Mouse (Mus musculus): ENCODE measurements at regions not wholly inside any gene's neighbourhood (a gene's known extent, or its start where the extent isn't known, plus 50 kb on each side); places are given as distances from the start of the nearest gene placed in this dataset.

DNA sequence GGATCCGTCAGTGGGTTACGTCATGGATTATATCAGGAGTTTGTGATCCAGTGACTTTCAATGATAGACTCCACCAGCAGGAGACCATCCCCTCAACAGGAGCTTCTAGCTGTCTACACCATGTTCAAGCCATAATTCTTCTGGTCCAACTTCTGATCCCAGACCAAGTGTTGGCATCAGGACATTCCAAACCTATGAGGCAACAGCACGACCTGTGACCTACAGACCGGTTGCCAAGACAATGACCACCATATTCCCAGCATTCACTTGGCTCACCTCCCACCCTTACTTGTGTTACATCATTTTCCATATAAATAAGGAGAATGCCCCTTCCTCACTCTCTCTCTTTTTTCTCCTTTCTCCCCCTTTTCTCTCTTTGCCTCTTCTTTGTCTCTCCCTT lies 113.6 kb downstream of the Bcl2l11 start:
- Histone ChIP-seq H3K4me1 (ENCODE audit: control insufficient read depth, insufficient read depth, low read length) (peaks cover 36% of the 10 kb centered on the region), H3K4me3 (ENCODE audit: insufficient read depth, low read length) (no peak overlapping the region), H3K27ac (ENCODE audit: insufficient read depth, low read depth, low read length) (no peak overlapping the region)
- no peak for TF ChIP-seq CTCF (IDR thresholded peaks at IDR 0.05; ENCODE audit: low read depth, low read length)
- no peak for TF ChIP-seq POLR2A (IDR thresholded peaks at IDR 0.05; ENCODE audit: borderline replicate concordance, low read depth, low read length)

DNA sequence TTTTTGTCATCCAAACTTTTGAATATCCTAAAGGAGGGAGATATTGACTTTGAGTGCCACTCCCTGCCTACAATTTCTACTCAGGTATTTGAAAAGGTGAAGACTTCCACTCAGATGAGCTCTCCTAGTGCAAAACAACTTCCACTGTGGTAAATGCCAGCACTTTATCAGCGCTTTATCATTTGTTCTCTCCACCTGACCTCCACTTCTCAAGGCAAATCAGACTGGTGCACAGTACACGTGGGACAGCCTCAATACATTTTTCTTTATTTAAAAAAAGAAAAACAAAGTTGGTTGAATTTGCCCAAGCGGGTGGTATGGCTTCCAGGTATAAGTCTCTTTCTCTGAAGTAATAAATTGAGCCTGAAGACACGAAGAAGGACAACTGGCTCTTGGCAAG lies 114.2 kb downstream of the Bcl2l11 start:
- peaks cover 36% of the 10 kb centered on the region for H3K4me1 ChIP-seq (ENCODE audit: control insufficient read depth, insufficient read depth, low read length)
- no peak overlapping the region for H3K4me3 ChIP-seq (ENCODE audit: insufficient read depth, low read length)
- TF ChIP-seq POLR2A (IDR thresholded peaks at IDR 0.05; ENCODE audit: borderline replicate concordance, low read depth, low read length): no peak
- TF ChIP-seq CTCF (IDR thresholded peaks at IDR 0.05; ENCODE audit: low read depth, low read length): no peak
- H3K27ac ChIP-seq (ENCODE audit: insufficient read depth, low read depth, low read length): no peak overlapping the region

GRCm38 (mm10) chr2:128240536-128241279 lies 114.9 kb downstream of the Bcl2l11 start:
- TF ChIP-seq CTCF (IDR thresholded peaks at IDR 0.05; ENCODE audit: low read depth, low read length) (no peak), POLR2A (IDR thresholded peaks at IDR 0.05; ENCODE audit: borderline replicate concordance, low read depth, low read length) (no peak)
- Histone ChIP-seq H3K4me1 (ENCODE audit: control insufficient read depth, insufficient read depth, low read length) (peaks cover 36% of the 10 kb centered on the region), H3K27ac (ENCODE audit: insufficient read depth, low read depth, low read length) (peak overlapping the region; percentile 28; the same call in 1 of the 2 replicates), H3K4me3 (ENCODE audit: insufficient read depth, low read length) (no peak overlapping the region)

GRCm38 (mm10) chr2:128241280-128241665 lies 115.4 kb downstream of the Bcl2l11 start:
- TF ChIP-seq POLR2A (IDR thresholded peaks at IDR 0.05; ENCODE audit: borderline replicate concordance, low read depth, low read length) (no peak), CTCF (IDR thresholded peaks at IDR 0.05; ENCODE audit: low read depth, low read length) (no peak)
- H3K27ac ChIP-seq (ENCODE audit: insufficient read depth, low read depth, low read length): no peak overlapping the region
- no peak overlapping the region for H3K4me3 ChIP-seq (ENCODE audit: insufficient read depth, low read length)
- H3K4me1 ChIP-seq (ENCODE audit: control insufficient read depth, insufficient read depth, low read length): peaks cover 36% of the 10 kb centered on the region

DNA sequence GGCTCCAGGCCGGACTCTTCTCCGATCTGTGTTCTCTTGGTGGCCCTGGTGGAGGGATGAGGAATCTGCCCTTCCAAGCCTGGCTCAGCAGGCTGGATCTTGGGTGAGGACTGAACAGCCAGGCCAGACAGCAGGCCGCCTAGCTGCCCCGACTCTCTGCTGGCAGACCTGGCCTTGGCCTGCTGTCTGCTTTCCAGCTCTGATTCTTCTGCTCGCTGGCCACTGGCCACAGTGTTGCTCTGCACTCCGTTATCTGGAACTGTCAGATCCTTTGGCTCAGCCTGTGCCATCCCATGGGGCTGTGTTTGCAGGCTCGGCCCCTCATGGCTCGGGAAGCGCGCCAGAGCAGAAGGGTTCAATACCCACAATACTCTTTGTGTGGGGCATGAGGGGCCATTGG lies 119.7 kb downstream of the Bcl2l11 start:
- peaks cover 50% of the 10 kb centered on the region for H3K4me1 ChIP-seq (ENCODE audit: control insufficient read depth, insufficient read depth, low read length)
- no peak overlapping the region for H3K27ac ChIP-seq (ENCODE audit: insufficient read depth, low read depth, low read length)
- H3K4me3 ChIP-seq (ENCODE audit: insufficient read depth, low read length): no peak overlapping the region
- TF ChIP-seq CTCF (IDR thresholded peaks at IDR 0.05; ENCODE audit: low read depth, low read length) (no peak), POLR2A (IDR thresholded peaks at IDR 0.05; ENCODE audit: borderline replicate concordance, low read depth, low read length) (no peak)

- H3K4me1 ChIP-seq (ENCODE audit: control insufficient read depth, insufficient read depth, low read length): peaks cover 31% of the 10 kb centered on the region
- no peak overlapping the region for H3K4me3 ChIP-seq (ENCODE audit: insufficient read depth, low read length)
- TF ChIP-seq CTCF (IDR thresholded peaks at IDR 0.05; ENCODE audit: low read depth, low read length) (no peak), POLR2A (IDR thresholded peaks at IDR 0.05; ENCODE audit: borderline replicate concordance, low read depth, low read length) (no peak)
- no peak overlapping the region for H3K27ac ChIP-seq (ENCODE audit: insufficient read depth, low read depth, low read length)
Measured at GRCm38 (mm10) chr2:128247967-128248366, 122.1 kb downstream of the Bcl2l11 start.

- Histone ChIP-seq H3K4me1 (ENCODE audit: control insufficient read depth, insufficient read depth, low read length) (peaks cover 20% of the 10 kb centered on the region), H3K4me3 (ENCODE audit: insufficient read depth, low read length) (no peak overlapping the region), H3K27ac (ENCODE audit: insufficient read depth, low read depth, low read length) (no peak overlapping the region; the same call in 1 of the 2 replicates)
- TF ChIP-seq POLR2A (IDR thresholded peaks at IDR 0.05; ENCODE audit: borderline replicate concordance, low read depth, low read length): no peak
- no peak for TF ChIP-seq CTCF (IDR thresholded peaks at IDR 0.05; ENCODE audit: low read depth, low read length)
Measured at GRCm38 (mm10) chr2:128249188-128249587, 123.3 kb downstream of the Bcl2l11 start.

- H3K4me1 ChIP-seq (ENCODE audit: control insufficient read depth, insufficient read depth, low read length): peaks cover 17% of the 10 kb centered on the region
- no peak overlapping the region for H3K4me3 ChIP-seq (ENCODE audit: insufficient read depth, low read length)
- H3K27ac ChIP-seq (ENCODE audit: insufficient read depth, low read depth, low read length): no peak overlapping the region; the same call in 1 of the 2 replicates
- TF ChIP-seq POLR2A (IDR thresholded peaks at IDR 0.05; ENCODE audit: borderline replicate concordance, low read depth, low read length) (no peak), CTCF (IDR thresholded peaks at IDR 0.05; ENCODE audit: low read depth, low read length) (no peak)
Measured at GRCm38 (mm10) chr2:128249607-128250006, 123.8 kb downstream of the Bcl2l11 start.

- no peak overlapping the region for H3K4me3 ChIP-seq (ENCODE audit: insufficient read depth, low read length)
- peaks cover 17% of the 10 kb centered on the region for H3K4me1 ChIP-seq (ENCODE audit: control insufficient read depth, insufficient read depth, low read length)
- TF ChIP-seq CTCF (IDR thresholded peaks at IDR 0.05; ENCODE audit: low read depth, low read length) (no peak), POLR2A (IDR thresholded peaks at IDR 0.05; ENCODE audit: borderline replicate concordance, low read depth, low read length) (no peak)
- no peak overlapping the region for H3K27ac ChIP-seq (ENCODE audit: insufficient read depth, low read depth, low read length)
Measured at GRCm38 (mm10) chr2:128250841-128251240, 125.0 kb downstream of the Bcl2l11 start.

- TF ChIP-seq CTCF (IDR thresholded peaks at IDR 0.05; ENCODE audit: low read depth, low read length) (no peak), POLR2A (IDR thresholded peaks at IDR 0.05; ENCODE audit: borderline replicate concordance, low read depth, low read length) (no peak)
Measured at GRCm38 (mm10) chr2:128256651-128257050, 130.8 kb downstream of the Bcl2l11 start.

More at GRCm38 (mm10) chr2:128256651-128257050, 130.8 kb downstream of the Bcl2l11 start:
- Histone ChIP-seq H3K4me3 (ENCODE audit: insufficient read depth, low read length) (no peak overlapping the region), H3K4me1 (ENCODE audit: control insufficient read depth, insufficient read depth, low read length) (no peaks in the 10 kb centered on the region), H3K27ac (ENCODE audit: insufficient read depth, low read depth, low read length) (no peak overlapping the region)

All from bone marrow macrophage, adult 2 months (primary cell).